Mouse (Mus musculus): ENCODE measurements around the gene Got1. TPM values are rescaled to one million over a fixed set of nuclear protein-coding genes. Genes with fewer than 3 reads are reported as not detected.

Got1 gene
- total RNA-seq, 1 experiment from 2014 or later, result 8.9 TPM

- no peak for ATAC-seq (replicated peaks; ENCODE audit: insufficient number of reproducible peaks, low FRiP score, low TSS enrichment, poor library complexity, severe bottlenecking)
Measured at GRCm38 (mm10) chr19:43462141-43462540, 62.3 kb downstream of the Got1 start.

- no peak for ATAC-seq (replicated peaks; ENCODE audit: insufficient number of reproducible peaks, low FRiP score, low TSS enrichment, poor library complexity, severe bottlenecking)
Measured at GRCm38 (mm10) chr19:43460481-43460880, 63.9 kb downstream of the Got1 start.

- ATAC-seq (replicated peaks; ENCODE audit: insufficient number of reproducible peaks, low FRiP score, low TSS enrichment, poor library complexity, severe bottlenecking), result no peak
Measured at GRCm38 (mm10) chr19:43459948-43460347, 64.5 kb downstream of the Got1 start.

- ATAC-seq (replicated peaks; ENCODE audit: insufficient number of reproducible peaks, low FRiP score, low TSS enrichment, poor library complexity, severe bottlenecking), result no peak
Measured at GRCm38 (mm10) chr19:43453025-43453424, 71.4 kb downstream of the Got1 start.

GRCm38 (mm10) chr19:43452176-43452575 lies 72.2 kb downstream of the Got1 start:
- ATAC-seq (replicated peaks; ENCODE audit: insufficient number of reproducible peaks, low FRiP score, low TSS enrichment, poor library complexity, severe bottlenecking), result no peak

GRCm38 (mm10) chr19:43451563-43451962 lies 72.8 kb downstream of the Got1 start:
- no peak for ATAC-seq (replicated peaks; ENCODE audit: insufficient number of reproducible peaks, low FRiP score, low TSS enrichment, poor library complexity, severe bottlenecking)

Other genes with a start within 250 kb of the Got1 start
- gene Hpse2, start 136.2 kb downstream of the Got1 start, total RNA-seq (2017), result not detected in 3 replicates
- gene Cnnm1, start 84.2 kb downstream of the Got1 start, total RNA-seq (2017), result not detected in 3 replicates
- gene Nkx2-3, start 87.7 kb upstream of the Got1 start, total RNA-seq (2017), result not detected in 3 replicates
- gene Slc25a28, start 150.3 kb upstream of the Got1 start, total RNA-seq (2017), result 68.7 to 103 TPM (median 101 TPM) in 3 replicates
- gene Entpd7, start 165.1 kb upstream of the Got1 start, total RNA-seq (2017), result 1.5 to 10.0 TPM (median 6.4 TPM) in 3 replicates
- gene Cutc, start 228.4 kb upstream of the Got1 start, total RNA-seq (2017), result 17.4 to 33.6 TPM (median 27.9 TPM) in 3 replicates
- 5.5 to 10.8 TPM (median 9.4 TPM) in 3 replicates for gene Cox15, start 228.4 kb upstream of the Got1 start, total RNA-seq (2017)

Measured in monocyte, adult 5-6 weeks (primary cell).